Comparison of ENCODE assay signal across 14 mouse cellular contexts in the genomic region with DNA sequence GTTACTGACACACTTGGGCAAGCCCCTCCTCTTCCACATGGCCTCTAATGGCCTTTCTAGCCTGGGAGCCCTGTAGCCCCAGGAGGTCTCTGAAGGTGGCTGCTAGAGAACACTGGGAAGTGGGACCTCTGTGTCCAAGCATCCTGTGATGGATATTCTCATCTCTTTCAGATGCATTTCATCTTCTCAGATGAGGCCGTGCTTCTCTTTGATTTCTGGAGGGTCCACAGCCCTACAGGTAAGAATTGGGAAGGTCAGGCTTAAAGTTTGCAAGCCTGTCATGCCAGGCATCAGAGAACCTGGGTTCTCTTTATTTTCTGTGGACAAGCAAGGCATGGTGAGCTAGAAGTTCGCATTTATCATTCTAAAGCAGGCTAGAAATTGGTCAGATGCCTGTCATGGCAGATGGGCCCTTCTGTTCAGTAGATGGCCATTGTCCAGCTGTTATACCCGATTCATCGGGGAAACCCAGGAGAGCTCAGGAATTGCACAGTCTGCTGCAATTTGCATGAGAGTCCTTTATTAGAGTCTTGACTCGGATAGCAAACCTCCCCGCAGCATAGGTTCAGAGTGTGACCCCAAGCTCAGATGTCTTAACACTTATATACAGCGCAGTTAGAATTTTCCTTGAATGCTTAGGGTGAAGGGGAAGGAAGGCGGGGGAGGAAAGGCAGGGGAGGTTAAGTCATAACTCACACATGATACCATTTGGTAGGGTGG. TPM values are rescaled to one million over a fixed set of nuclear protein-coding genes. Genes with fewer than 3 reads are reported as not detected.
DNase-seq lines count a peak whose midpoint lies in the region; ATAC-seq lines count a peak whose summit lies in the region.
"Had no signal": no experiment of that assay in that cellular context is flagged by ENCODE, and none has a peak within 500 bp of the region (broad histone marks: within the 10 kb centered on the region; RNA-seq: fewer than 3 reads in every experiment).

No protein-coding gene starts in this region.

- no peak overlapping the region for H3K9ac ChIP-seq in hindbrain, embryonic 16.5 days (ENCODE audit: low read depth, low read length)
- H3K9ac ChIP-seq in neural tube, embryonic 15.5 days (replicated peaks), result no peak overlapping the region
- H3K9ac ChIP-seq: embryonic facial prominence, embryonic 13.5 days; hindbrain, embryonic 15.5 days; liver, postnatal 0 days had no signal

- peak; percentile 33 for DNase-seq in hindbrain, embryonic 10.5 days (ENCODE audit: low spot score)
- DNase-seq in thymus, postnatal 14 days, result peak; percentile 2
- no peak for DNase-seq in thymus, postnatal 0 days (ENCODE audit: low spot score)
- peak; percentile 52 for DNase-seq in embryo, embryonic 10.5 days (ENCODE audit: low spot score)
- DNase-seq in right cerebral cortex, adult 18-20 months, result no peak
- DNase-seq: liver, postnatal 0 days had no signal

- H3K9me3 ChIP-seq in hindbrain, embryonic 10.5 days, result no peaks in the 10 kb centered on the region
- no peaks in the 10 kb centered on the region for H3K9me3 ChIP-seq in hindbrain, embryonic 16.5 days (ENCODE audit: control insufficient read depth, low read length)
- H3K9me3 ChIP-seq in neural tube, embryonic 15.5 days (replicated peaks), result no peaks in the 10 kb centered on the region
- H3K9me3 ChIP-seq: embryonic facial prominence, embryonic 13.5 days; hindbrain, embryonic 15.5 days; limb, embryonic 10.5 days had no signal

- peaks cover 28% of the 10 kb centered on the region for H3K36me3 ChIP-seq in hindbrain, embryonic 10.5 days
- H3K36me3 ChIP-seq in hindbrain, embryonic 16.5 days (ENCODE audit: control insufficient read depth, insufficient read depth, low read length), result peaks cover 10% of the 10 kb centered on the region
- peaks cover 34% of the 10 kb centered on the region for H3K36me3 ChIP-seq in neural tube, embryonic 15.5 days

- ATAC-seq in hindbrain, embryonic 16.5 days, result no peak
- 0 out of 2 replicates have a peak, but pooled peaks have one; percentile 18 for ATAC-seq in neural tube, embryonic 15.5 days (ENCODE audit: low FRiP score)
- ATAC-seq: liver, postnatal 0 days had no signal

- WGBS in hindbrain, embryonic 10.5 days, result 61% methylated on average over 8 of the region's 8 CpGs
- WGBS in hindbrain, embryonic 16.5 days, result 42% methylated on average over 8 of the region's 8 CpGs
- WGBS in neural tube, embryonic 15.5 days, result 22% methylated on average over 8 of the region's 8 CpGs

- peaks cover 31% of the 10 kb centered on the region for H3K4me1 ChIP-seq in hindbrain, embryonic 10.5 days (replicated peaks)
- H3K4me1 ChIP-seq in hindbrain, embryonic 16.5 days (ENCODE audit: control insufficient read depth, insufficient read depth, low read depth, low read length), result peaks cover 12% of the 10 kb centered on the region
- peaks cover 30% of the 10 kb centered on the region for H3K4me1 ChIP-seq in neural tube, embryonic 15.5 days

- H3K27ac ChIP-seq in hindbrain, embryonic 10.5 days, result peak overlapping the region; percentile 70
- no peak overlapping the region for H3K27ac ChIP-seq in hindbrain, embryonic 16.5 days (ENCODE audit: low read depth, low read length)
- no peak overlapping the region for H3K27ac ChIP-seq in neural tube, embryonic 15.5 days (replicated peaks)
- H3K27ac ChIP-seq: embryonic facial prominence, embryonic 13.5 days; heart, adult 2 months; hindbrain, embryonic 15.5 days; limb, embryonic 10.5 days had no signal

- no peak overlapping the region for H3K4me3 ChIP-seq in hindbrain, embryonic 10.5 days
- no peak overlapping the region for H3K4me3 ChIP-seq in hindbrain, embryonic 16.5 days (ENCODE audit: low read length)
- no peak overlapping the region for H3K4me3 ChIP-seq in neural tube, embryonic 15.5 days (replicated peaks)
- H3K4me3 ChIP-seq: embryonic facial prominence, embryonic 13.5 days; heart, adult 2 months; hindbrain, embryonic 15.5 days; limb, embryonic 10.5 days; myocyte had no signal

- H3K27me3 ChIP-seq in hindbrain, embryonic 10.5 days (ENCODE audit: insufficient read depth, poor library complexity, severe bottlenecking), result no peaks in the 10 kb centered on the region
- no peaks in the 10 kb centered on the region for H3K27me3 ChIP-seq in hindbrain, embryonic 16.5 days (replicated peaks; ENCODE audit: control insufficient read depth, insufficient read depth, low read length)
- no peaks in the 10 kb centered on the region for H3K27me3 ChIP-seq in neural tube, embryonic 15.5 days (replicated peaks)
- H3K27me3 ChIP-seq: CH12.LX; embryonic facial prominence, embryonic 13.5 days; hindbrain, embryonic 15.5 days had no signal

- H3K4me2 ChIP-seq in hindbrain, embryonic 16.5 days (ENCODE audit: low read length), result no peak overlapping the region
- no peak overlapping the region for H3K4me2 ChIP-seq in neural tube, embryonic 15.5 days
- H3K4me2 ChIP-seq: embryonic facial prominence, embryonic 13.5 days; hindbrain, embryonic 15.5 days had no signal

RNA-seq across cellular contexts. Expression of a gene that starts 30.3 kb away (rescaled TPM):
- 15.1 and 15.4 TPM in 2 replicates for polyA plus RNA-seq in hindbrain, embryonic 10.5 days (2016; fragmentation: Nextera tagmentation; extraction: Ambion mirVana)
- polyA plus RNA-seq in hindbrain, embryonic 16.5 days (2015; fragmentation: Nextera tagmentation; extraction: Ambion mirVana), result 17.7 and 18.2 TPM in 2 replicates
- polyA plus RNA-seq in thymus, postnatal 0 days (2015; fragmentation: Nextera tagmentation; extraction: Ambion mirVana), result 9.5 and 10.7 TPM in 2 replicates
- 15.9 and 18.0 TPM in 2 replicates for polyA plus RNA-seq in neural tube, embryonic 15.5 days (2015; fragmentation: Nextera tagmentation; extraction: Ambion mirVana)

Comparison
In these comparisons a context has a peak if more than half of its experiments do, and no peak if none do; other contexts are left out.
1. DNase-seq: peak in hindbrain, embryonic 10.5 days (single experiment), thymus, postnatal 14 days (single experiment) and embryo, embryonic 10.5 days (single experiment); none in thymus, postnatal 0 days (single experiment) and right cerebral cortex, adult 18-20 months (single experiment).